14 mouse cellular contexts compared by ENCODE assay signal in genomic region chr14:120791828-120792554, GRCm38 (mm10).
DNase-seq lines count a peak whose midpoint lies in the region; ATAC-seq and TF ChIP-seq lines count a peak whose summit lies in the region.
"Had no signal": no experiment of that assay in that cellular context is flagged by ENCODE, and none has a peak within 500 bp of the region (broad histone marks: within the 10 kb centered on the region; RNA-seq: fewer than 3 reads in every experiment).

No protein-coding gene starts in this region.

- no peak overlapping the region for H3K27ac ChIP-seq in forebrain, postnatal 0 days (ENCODE audit: low read depth, low read length)
- no peak overlapping the region for H3K27ac ChIP-seq in forebrain, embryonic 13.5 days
- H3K27ac ChIP-seq in lung, embryonic 14.5 days (ENCODE audit: low read depth) = no peak overlapping the region
- no peak overlapping the region for H3K27ac ChIP-seq in neural tube, embryonic 15.5 days (replicated peaks)
- H3K27ac ChIP-seq in forebrain, embryonic 11.5 days (ENCODE audit: low read depth, low read length) = no peak overlapping the region
- H3K27ac ChIP-seq: forebrain, embryonic 10.5 days; midbrain, embryonic 10.5 days; stomach, embryonic 15.5 days had no signal

- DNase-seq in forebrain, postnatal 0 days = no peak
- peak; percentile 17 for DNase-seq in lung, embryonic 14.5 days
- DNase-seq in lung, postnatal 4 days = no peak
- DNase-seq in NIH3T3 (ENCODE audit: low read depth) = peak; percentile 46
- DNase-seq in mesoderm, embryonic 11.5 days (ENCODE audit: low read depth, low spot score) = peak; percentile 15
- DNase-seq in forebrain, embryonic 11.5 days (ENCODE audit: low spot score) = no peak
- DNase-seq: cerebellum, adult 11-12 months; kidney, adult 11 months had no signal

- no peak for ATAC-seq in forebrain, postnatal 0 days
- no peak for ATAC-seq in forebrain, embryonic 13.5 days
- no peak for ATAC-seq in lung, embryonic 14.5 days (ENCODE audit: insufficient read depth)
- ATAC-seq in neural tube, embryonic 15.5 days (ENCODE audit: low FRiP score) = no peak
- no peak for ATAC-seq in forebrain, embryonic 11.5 days (replicated peaks; ENCODE audit: low FRiP score)

- H3K9me3 ChIP-seq in forebrain, postnatal 0 days (ENCODE audit: low read length) = no peaks in the 10 kb centered on the region
- H3K9me3 ChIP-seq in forebrain, embryonic 13.5 days (replicated peaks) = no peaks in the 10 kb centered on the region
- no peaks in the 10 kb centered on the region for H3K9me3 ChIP-seq in lung, embryonic 14.5 days (ENCODE audit: low read depth, low read length)
- H3K9me3 ChIP-seq in neural tube, embryonic 15.5 days (replicated peaks) = no peaks in the 10 kb centered on the region
- H3K9me3 ChIP-seq in forebrain, embryonic 11.5 days (ENCODE audit: control insufficient read depth, low read length) = no peaks in the 10 kb centered on the region; the same call in 1 of the 2 replicates
- H3K9me3 ChIP-seq: stomach, embryonic 15.5 days had no signal

- no peaks in the 10 kb centered on the region for H3K36me3 ChIP-seq in forebrain, postnatal 0 days (ENCODE audit: insufficient read depth)
- H3K36me3 ChIP-seq in forebrain, embryonic 13.5 days (ENCODE audit: poor library complexity, severe bottlenecking) = no peaks in the 10 kb centered on the region
- H3K36me3 ChIP-seq in lung, embryonic 14.5 days (ENCODE audit: insufficient read depth) = no peaks in the 10 kb centered on the region
- no peaks in the 10 kb centered on the region for H3K36me3 ChIP-seq in neural tube, embryonic 15.5 days
- no peaks in the 10 kb centered on the region for H3K36me3 ChIP-seq in forebrain, embryonic 11.5 days (ENCODE audit: control insufficient read depth, insufficient read depth, low read length)
- H3K36me3 ChIP-seq: forebrain, embryonic 10.5 days; heart, embryonic 12.5 days; midbrain, embryonic 10.5 days; stomach, embryonic 15.5 days had no signal

- H3K4me3 ChIP-seq in forebrain, postnatal 0 days (ENCODE audit: low read depth, low read length) = no peak overlapping the region
- no peak overlapping the region for H3K4me3 ChIP-seq in forebrain, embryonic 13.5 days
- H3K4me3 ChIP-seq in lung, embryonic 14.5 days (ENCODE audit: low read depth, low read length) = no peak overlapping the region
- H3K4me3 ChIP-seq in neural tube, embryonic 15.5 days (replicated peaks) = no peak overlapping the region
- no peak overlapping the region for H3K4me3 ChIP-seq in forebrain, embryonic 11.5 days (ENCODE audit: low read depth, low read length)
- H3K4me3 ChIP-seq: forebrain, embryonic 10.5 days; heart, embryonic 12.5 days; midbrain, embryonic 10.5 days; stomach, embryonic 15.5 days had no signal

- no peak overlapping the region for H3K4me2 ChIP-seq in forebrain, postnatal 0 days (ENCODE audit: low read depth)
- H3K4me2 ChIP-seq in forebrain, embryonic 13.5 days = no peak overlapping the region
- H3K4me2 ChIP-seq in lung, embryonic 14.5 days = no peak overlapping the region
- H3K4me2 ChIP-seq in neural tube, embryonic 15.5 days = no peak overlapping the region
- no peak overlapping the region for H3K4me2 ChIP-seq in forebrain, embryonic 11.5 days (ENCODE audit: low read depth, low read length, severe bottlenecking)
- H3K4me2 ChIP-seq: heart, embryonic 12.5 days; stomach, embryonic 15.5 days had no signal

- TF ChIP-seq CTCF in forebrain, postnatal 0 days (IDR thresholded peaks at IDR 0.05; ENCODE audit: low read depth) = peak; percentile 43; the same call in 1 of the 2 replicates
- TF ChIP-seq CTCF in lung, embryonic 14.5 days (IDR thresholded peaks at IDR 0.05; ENCODE audit: low read depth) = peak; percentile 61

- H3K9ac ChIP-seq in forebrain, postnatal 0 days = no peak overlapping the region
- no peak overlapping the region for H3K9ac ChIP-seq in forebrain, embryonic 13.5 days
- no peak overlapping the region for H3K9ac ChIP-seq in lung, embryonic 14.5 days
- no peak overlapping the region for H3K9ac ChIP-seq in neural tube, embryonic 15.5 days (replicated peaks)
- H3K9ac ChIP-seq in forebrain, embryonic 11.5 days (ENCODE audit: low read length) = no peak overlapping the region
- H3K9ac ChIP-seq: heart, embryonic 12.5 days; stomach, embryonic 15.5 days had no signal

- 70% methylated on average over 4 of the region's 4 CpGs for whole genome bisulfite sequencing in forebrain, postnatal 0 days
- WGBS in forebrain, embryonic 13.5 days = 78% methylated on average over 4 of the region's 4 CpGs
- 70% methylated on average over 4 of the region's 4 CpGs for WGBS in lung, embryonic 14.5 days
- 83% methylated on average over 4 of the region's 4 CpGs for WGBS in neural tube, embryonic 15.5 days
- WGBS in forebrain, embryonic 11.5 days = 83% methylated on average over 4 of the region's 4 CpGs

- no peaks in the 10 kb centered on the region for H3K27me3 ChIP-seq in forebrain, postnatal 0 days (ENCODE audit: insufficient read depth, low read length)
- H3K27me3 ChIP-seq in forebrain, embryonic 13.5 days = no peaks in the 10 kb centered on the region
- no peaks in the 10 kb centered on the region for H3K27me3 ChIP-seq in lung, embryonic 14.5 days (ENCODE audit: insufficient read depth, low read length)
- H3K27me3 ChIP-seq in neural tube, embryonic 15.5 days (replicated peaks) = no peaks in the 10 kb centered on the region
- no peaks in the 10 kb centered on the region for H3K27me3 ChIP-seq in forebrain, embryonic 11.5 days (ENCODE audit: control insufficient read depth, insufficient read depth, low read length)
- H3K27me3 ChIP-seq: heart, embryonic 12.5 days; stomach, embryonic 15.5 days had no signal

- no peaks in the 10 kb centered on the region for H3K4me1 ChIP-seq in forebrain, postnatal 0 days (ENCODE audit: insufficient read depth)
- no peaks in the 10 kb centered on the region for H3K4me1 ChIP-seq in forebrain, embryonic 13.5 days
- no peaks in the 10 kb centered on the region for H3K4me1 ChIP-seq in lung, embryonic 14.5 days (ENCODE audit: insufficient read depth)
- H3K4me1 ChIP-seq in neural tube, embryonic 15.5 days = no peaks in the 10 kb centered on the region
- H3K4me1 ChIP-seq in forebrain, embryonic 11.5 days (replicated peaks; ENCODE audit: control insufficient read depth, insufficient read depth, low read length) = no peaks in the 10 kb centered on the region
- H3K4me1 ChIP-seq: forebrain, embryonic 10.5 days; heart, embryonic 12.5 days; midbrain, embryonic 10.5 days; stomach, embryonic 15.5 days had no signal

Comparison
In these comparisons a context has a peak if more than half of its experiments do, and no peak if none do; other contexts are left out.
1. DNase-seq: peak in lung, embryonic 14.5 days (single experiment), NIH3T3 (single experiment) and mesoderm, embryonic 11.5 days (single experiment); none in forebrain, postnatal 0 days (single experiment), lung, postnatal 4 days (0 of 2) and forebrain, embryonic 11.5 days (single experiment).